Mouse (Mus musculus) neural tube, embryonic 15.5 days (tissue): ENCODE measurements at regions not wholly inside any gene's neighbourhood (a gene's known extent, or its start where the extent isn't known, plus 50 kb on each side); places are given as distances from the start of the nearest gene placed in this dataset.
"Not testable (repeated sequence)": the region's sequence is repeated elsewhere in the genome, so short reads cannot be mapped to it uniquely, and the experiment has no call there.

Experiments
- ATAC-seq: fragments of 200-750 bp; cut with Nextera tagmentation; 2 replicates; pipeline ENCODE4 v1.8.0; 2017; ENCODE audit warnings: mild to moderate bottlenecking, moderate TSS enrichment, moderate library complexity; ENCODE audit not compliant: low FRiP score
- H3K27ac ChIP-seq: fragments of 300-500 bp; sonication (generic); replicated peaks from 2 replicates; pipeline ENCODE4 v1.5.1; 2015; ENCODE audit warnings: mild to moderate bottlenecking, inconsistent platforms
- H3K27me3 ChIP-seq: fragments of 300-500 bp; sonication (generic); replicated peaks from 2 replicates; pipeline ENCODE4 v1.6.1; 2015; ENCODE audit warnings: inconsistent platforms
- H3K36me3 ChIP-seq: fragments of 300-500 bp; sonication (generic); 2 replicates; pipeline ENCODE4 v1.6.1; 2015; ENCODE audit warnings: inconsistent platforms
- H3K4me1 ChIP-seq: fragments of 300-500 bp; sonication (generic); 2 replicates; pipeline ENCODE4 v1.6.1; 2015; ENCODE audit warnings: inconsistent platforms
- H3K4me2 ChIP-seq: fragments of 300-500 bp; sonication (generic); 2 replicates; pipeline ENCODE4 v1.6.1; 2015; ENCODE audit warnings: inconsistent platforms, mild to moderate bottlenecking, moderate library complexity
- H3K4me3 ChIP-seq: fragments of 300-500 bp; sonication (generic); replicated peaks from 2 replicates; pipeline ENCODE4 v1.5.1; 2015; ENCODE audit warnings: mild to moderate bottlenecking, inconsistent platforms
- H3K9ac ChIP-seq: fragments of 300-500 bp; sonication (generic); replicated peaks from 2 replicates; pipeline ENCODE4 v1.6.1; 2015; ENCODE audit warnings: mild to moderate bottlenecking, inconsistent platforms
- H3K9me3 ChIP-seq: fragments of 300-500 bp; sonication (generic); replicated peaks from 2 replicates; pipeline ENCODE4 v1.6.1; 2016; ENCODE audit warnings: inconsistent platforms
- WGBS: fragments of 180-500 bp; shearing (Covaris S2); methylation state at CpG from one replicate; pipeline ENCODE4 v1.1.7; 2015; ENCODE audit warnings: mixed read lengths; 5-methylcytosine and 5-hydroxymethylcytosine counted together

DNA sequence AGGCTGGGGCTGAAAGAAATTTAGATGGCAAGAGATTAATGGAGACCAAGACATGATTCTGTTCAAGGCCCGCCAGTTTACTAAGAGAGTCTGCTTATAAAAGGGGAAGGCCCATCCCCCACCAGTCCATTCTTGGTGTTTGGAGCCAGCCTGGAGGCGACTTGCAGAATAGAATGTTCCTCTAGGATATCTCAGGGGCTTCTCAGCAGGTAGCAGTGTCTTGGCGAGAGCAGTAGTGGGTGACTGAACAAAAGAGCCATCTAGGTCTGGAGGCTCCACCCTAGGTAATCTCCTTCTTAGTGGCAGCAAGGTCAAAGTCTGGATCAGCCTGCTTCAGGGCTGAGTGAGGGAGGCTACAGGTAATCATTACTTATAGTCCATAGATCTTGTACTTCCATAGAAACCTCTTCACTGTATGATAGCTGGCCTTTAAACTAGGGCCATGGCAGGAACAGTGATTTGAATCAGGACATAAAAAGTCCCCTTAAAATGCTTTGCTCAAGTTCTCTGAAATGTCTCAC, 166.0 kb upstream of the Gm5538 start:
- H3K36me3 ChIP-seq, H3K27ac ChIP-seq, H3K9me3 ChIP-seq, ATAC-seq, H3K27me3 ChIP-seq, H3K4me2 ChIP-seq, H3K4me1 ChIP-seq, H3K4me3 ChIP-seq, H3K9ac ChIP-seq: not testable (repeated sequence)
- 52% methylated on average over 3 of the region's 3 CpGs for WGBS

DNA sequence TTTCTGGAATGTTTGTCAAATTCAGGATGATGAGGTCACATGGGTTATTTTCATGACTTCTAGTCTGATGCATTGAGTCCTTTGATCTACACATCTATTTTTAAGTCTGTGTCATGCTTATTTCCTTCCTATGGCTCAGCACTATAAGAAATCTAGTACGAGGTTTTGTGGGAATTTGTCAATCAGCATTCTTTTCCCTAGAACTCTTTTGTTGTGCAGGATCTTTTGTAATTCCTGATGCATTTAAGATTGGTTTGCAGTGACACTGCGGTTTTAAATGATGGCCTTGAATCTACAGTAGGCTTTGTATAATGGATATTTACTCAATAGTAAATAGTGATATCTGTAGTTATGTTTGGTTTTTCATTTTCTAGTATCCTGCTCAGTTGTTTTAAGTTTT, 187.0 kb upstream of the Gm5538 start:
- no peak for ATAC-seq
- H3K27ac ChIP-seq = no peak overlapping the region
- no peaks in the 10 kb centered on the region for H3K9me3 ChIP-seq
- H3K4me2 ChIP-seq = no peak overlapping the region
- no peaks in the 10 kb centered on the region for H3K27me3 ChIP-seq
- 59% methylated on average over 2 of the region's 2 CpGs for WGBS
- H3K4me1 ChIP-seq = no peaks in the 10 kb centered on the region
- no peaks in the 10 kb centered on the region for H3K36me3 ChIP-seq
- no peak overlapping the region for H3K4me3 ChIP-seq
- H3K9ac ChIP-seq = no peak overlapping the region

DNA sequence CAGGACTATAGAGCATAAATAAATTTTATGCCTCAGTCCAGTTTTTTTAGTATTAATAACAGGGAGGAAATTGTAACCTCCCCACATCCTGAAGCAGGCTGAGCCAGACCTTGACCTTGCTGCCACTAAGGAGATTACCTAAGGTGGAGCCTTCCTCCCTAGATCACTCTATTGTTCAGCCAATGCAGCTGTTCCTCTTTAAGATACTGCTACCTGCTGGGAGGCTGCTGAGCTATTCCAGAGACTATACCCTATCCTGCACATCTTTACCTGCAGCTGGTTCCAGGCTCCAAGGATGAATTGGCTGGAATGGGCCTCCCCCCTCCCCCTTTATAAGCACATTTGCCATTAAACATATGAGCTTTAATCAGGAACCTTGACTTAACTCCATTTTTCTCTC, 189.0 kb upstream of the Gm5538 start:
- not testable (repeated sequence) for H3K9ac ChIP-seq, H3K4me3 ChIP-seq, H3K4me2 ChIP-seq, H3K27ac ChIP-seq, H3K9me3 ChIP-seq, H3K36me3 ChIP-seq, H3K4me1 ChIP-seq, H3K27me3 ChIP-seq, ATAC-seq

DNA sequence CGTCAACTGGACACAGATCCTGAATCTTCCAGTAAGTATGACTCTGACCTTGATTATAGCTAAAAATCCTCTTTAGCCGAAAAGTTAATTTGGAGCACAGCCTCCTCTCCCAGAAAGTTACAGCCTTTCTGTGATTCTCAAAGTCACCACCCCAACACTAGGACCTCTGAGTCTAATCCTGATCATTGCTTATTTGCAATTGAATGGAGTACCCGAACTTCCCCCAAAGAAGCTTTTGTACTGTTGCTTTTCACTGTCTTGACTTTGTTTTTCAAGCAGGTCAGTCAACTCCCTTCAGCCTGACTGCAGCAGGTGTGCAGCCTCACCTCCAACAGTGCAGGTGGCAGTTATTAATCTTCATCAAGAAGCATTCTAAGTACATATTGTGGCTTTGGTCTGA, 189.7 kb upstream of the Gm5538 start:
- H3K27me3 ChIP-seq, H3K9ac ChIP-seq, H3K27ac ChIP-seq, H3K4me1 ChIP-seq, H3K4me3 ChIP-seq, H3K9me3 ChIP-seq, H3K36me3 ChIP-seq, H3K4me2 ChIP-seq, ATAC-seq: not testable (repeated sequence)
- WGBS = 69% methylated on average over 3 of the region's 3 CpGs

DNA sequence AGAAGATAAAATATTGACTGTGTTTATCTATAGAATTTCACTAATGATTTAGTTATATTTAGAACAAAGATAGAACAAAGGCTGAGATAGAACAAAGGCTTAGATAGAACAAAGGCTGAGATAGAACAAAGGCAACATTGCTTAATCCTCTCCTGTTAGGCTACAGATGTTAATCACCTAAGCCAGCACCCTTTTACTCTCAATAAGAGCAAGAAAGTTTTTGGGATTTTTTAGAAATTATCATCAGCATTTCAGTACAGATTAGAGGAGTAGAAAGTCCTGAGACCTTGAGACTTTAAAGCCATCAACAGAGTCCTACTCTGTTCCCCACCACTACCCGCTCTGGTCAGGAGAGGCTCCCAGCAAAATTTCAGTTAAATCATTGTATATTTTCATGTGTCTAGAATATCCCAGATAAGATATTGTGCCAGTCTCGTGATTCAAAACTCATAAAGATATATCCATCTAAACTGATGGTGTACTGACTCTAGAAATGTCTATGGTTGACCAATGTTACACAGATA, 187.2 kb upstream of the Igsf10 start:
- no peak overlapping the region for H3K4me3 ChIP-seq
- no peaks in the 10 kb centered on the region for H3K9me3 ChIP-seq
- no peaks in the 10 kb centered on the region for H3K36me3 ChIP-seq
- H3K9ac ChIP-seq = no peak overlapping the region
- no peak overlapping the region for H3K4me2 ChIP-seq
- H3K27ac ChIP-seq = no peak overlapping the region
- H3K4me1 ChIP-seq = no peaks in the 10 kb centered on the region
- ATAC-seq = no peak
- H3K27me3 ChIP-seq = no peaks in the 10 kb centered on the region
- 82% methylated on average over 2 of the region's 2 CpGs for WGBS

DNA sequence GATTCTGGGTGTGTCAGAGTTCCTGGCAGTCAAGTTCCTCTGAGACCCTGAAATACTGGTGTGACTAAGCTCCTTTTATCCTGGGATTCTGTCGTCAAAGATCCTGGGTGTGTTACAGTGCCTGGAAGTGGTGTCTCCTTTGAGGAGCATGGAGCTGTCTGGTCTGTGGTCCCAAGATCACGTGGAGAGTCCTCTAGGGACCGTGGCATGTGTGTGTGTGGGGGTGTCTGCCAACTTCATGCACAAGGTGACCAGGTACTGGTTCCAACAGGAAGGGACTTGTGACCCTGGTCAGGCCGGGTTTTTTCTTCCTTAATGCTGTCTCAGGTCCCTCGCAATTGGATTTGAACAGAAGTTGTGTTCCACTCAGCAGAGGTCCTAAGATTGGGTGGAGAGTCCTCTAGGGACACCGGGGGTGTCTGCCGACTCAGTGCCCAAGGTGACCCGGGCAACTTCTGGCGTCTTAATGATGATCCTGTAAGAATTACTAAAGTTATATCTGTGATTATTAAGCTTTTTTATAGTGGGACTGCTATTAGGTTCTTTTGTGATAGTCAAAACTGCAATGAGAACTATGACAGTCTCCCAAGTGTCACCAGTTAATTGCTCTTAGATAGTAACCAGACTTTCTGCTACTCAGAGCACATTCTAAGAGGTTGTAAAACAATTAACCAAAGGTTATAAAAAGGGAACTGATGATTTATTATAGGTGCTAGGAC, 186.6 kb upstream of the Igsf10 start:
- ATAC-seq = no peak
- Histone ChIP-seq H3K4me2 (no peak overlapping the region), H3K27me3 (no peaks in the 10 kb centered on the region), H3K4me1 (no peaks in the 10 kb centered on the region), H3K36me3 (no peaks in the 10 kb centered on the region), H3K4me3 (no peak overlapping the region), H3K9me3 (no peaks in the 10 kb centered on the region), H3K27ac (no peak overlapping the region), H3K9ac (no peak overlapping the region)
- WGBS = 67% methylated on average over 9 of the region's 9 CpGs

DNA sequence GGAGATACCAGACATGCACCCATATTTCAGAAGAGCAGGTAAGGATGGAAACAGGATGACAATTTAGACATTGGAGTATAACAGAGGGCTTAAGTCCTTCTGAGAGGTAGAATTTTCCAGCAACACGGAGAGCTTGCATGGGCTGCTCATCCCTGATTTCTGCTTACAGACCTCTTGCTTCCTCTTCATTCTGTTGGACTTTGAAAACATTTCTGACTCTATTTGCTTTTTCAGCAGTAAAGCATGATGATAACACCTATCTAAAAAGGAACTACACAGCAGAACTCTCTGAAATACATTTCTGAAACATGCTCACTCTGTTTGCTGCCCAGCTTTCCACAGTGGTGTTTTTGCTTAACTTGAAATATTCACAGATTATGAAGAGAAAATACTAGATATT, 176.6 kb upstream of the Igsf10 start:
- Histone ChIP-seq H3K36me3 (no peaks in the 10 kb centered on the region), H3K27me3 (no peaks in the 10 kb centered on the region), H3K27ac (no peak overlapping the region), H3K4me1 (no peaks in the 10 kb centered on the region), H3K4me2 (no peak overlapping the region), H3K9ac (no peak overlapping the region), H3K9me3 (no peaks in the 10 kb centered on the region), H3K4me3 (no peak overlapping the region)
- WGBS = 100% methylated on average over 1 of the region's 1 CpGs
- ATAC-seq = no peak

DNA sequence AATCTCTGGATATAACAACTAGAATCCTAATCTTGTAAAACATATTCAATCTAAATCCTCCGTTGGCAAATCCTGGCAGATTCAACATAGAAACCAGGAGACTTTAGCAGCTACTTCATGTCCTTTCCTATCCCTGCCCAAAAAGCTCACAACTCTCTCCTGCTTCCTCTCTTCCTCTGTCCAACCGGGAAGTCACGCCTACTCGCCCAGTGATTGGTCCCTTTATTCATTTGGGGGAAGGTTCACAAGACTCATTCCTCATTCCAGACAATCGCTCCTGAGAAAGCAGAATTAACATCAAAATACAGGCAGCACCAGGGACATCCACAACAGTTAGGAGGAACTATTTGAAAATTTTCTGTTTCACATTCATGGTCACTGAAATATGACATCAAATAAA, 133.9 kb upstream of the Igsf10 start:
- H3K4me1 ChIP-seq = no peaks in the 10 kb centered on the region
- peak overlapping the region; percentile 30 for H3K4me2 ChIP-seq
- no peak for ATAC-seq
- WGBS = 26% methylated on average over 5 of the region's 5 CpGs
- H3K27me3 ChIP-seq = no peaks in the 10 kb centered on the region
- no peak overlapping the region for H3K4me3 ChIP-seq
- no peaks in the 10 kb centered on the region for H3K9me3 ChIP-seq
- no peaks in the 10 kb centered on the region for H3K36me3 ChIP-seq
- H3K9ac ChIP-seq = no peak overlapping the region
- H3K27ac ChIP-seq = no peak overlapping the region

DNA sequence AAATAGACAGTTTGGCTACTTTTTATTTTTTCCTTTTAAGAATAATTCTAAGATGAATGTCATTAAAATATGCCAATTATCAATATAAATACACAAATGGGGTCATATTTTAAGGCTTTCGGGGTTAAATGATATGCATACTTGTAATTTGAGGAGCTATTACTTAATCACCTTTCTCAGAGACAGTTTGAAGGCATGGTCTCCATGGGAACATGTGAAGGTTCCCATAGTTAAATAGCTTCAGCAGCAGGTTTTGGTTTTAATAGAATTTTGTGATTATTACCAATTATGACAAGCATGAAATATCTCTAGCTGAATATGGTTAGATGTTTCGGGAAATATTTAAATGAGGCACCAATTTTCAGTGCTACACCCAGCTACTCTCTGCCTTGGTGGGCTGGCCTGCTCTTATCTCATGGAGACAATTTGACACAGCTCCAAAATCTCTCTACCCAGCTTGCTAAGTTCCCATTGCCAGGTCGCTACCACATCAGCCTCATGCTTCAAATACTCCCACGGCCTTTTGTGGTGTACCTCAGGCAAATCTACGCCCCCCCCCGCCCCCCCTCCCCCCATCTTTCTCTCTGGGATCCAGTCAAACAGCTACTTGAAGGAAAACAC, 133.4 kb upstream of the Igsf10 start:
- H3K27me3 ChIP-seq = no peaks in the 10 kb centered on the region
- H3K9ac ChIP-seq = no peak overlapping the region
- H3K36me3 ChIP-seq = no peaks in the 10 kb centered on the region
- no peak for ATAC-seq
- no peaks in the 10 kb centered on the region for H3K9me3 ChIP-seq
- no peak overlapping the region for H3K4me2 ChIP-seq
- no peak overlapping the region for H3K4me3 ChIP-seq
- no peak overlapping the region for H3K27ac ChIP-seq
- WGBS = 48% methylated on average over 6 of the region's 6 CpGs
- H3K4me1 ChIP-seq = no peaks in the 10 kb centered on the region

DNA sequence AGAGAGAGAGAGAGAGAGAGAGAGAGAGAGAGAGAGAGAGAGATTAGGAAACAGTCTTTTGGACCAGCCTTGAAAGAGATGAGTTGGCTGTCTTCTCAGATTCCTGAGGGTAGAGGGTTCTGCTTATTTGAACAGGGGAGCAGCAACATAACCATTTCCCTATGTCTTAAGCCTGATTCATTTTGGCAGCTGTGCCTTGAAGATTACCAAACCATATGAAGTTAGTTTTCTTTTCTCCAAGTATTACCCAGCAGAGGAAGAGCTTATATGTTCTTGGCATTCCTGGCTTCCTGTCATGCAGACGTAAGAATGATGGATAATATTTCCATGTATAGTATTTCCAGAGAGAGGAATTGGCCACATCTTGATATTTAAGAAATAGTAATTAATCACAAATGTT, 124.8 kb upstream of the Igsf10 start:
- Histone ChIP-seq H3K4me3 (no peak overlapping the region), H3K27me3 (no peaks in the 10 kb centered on the region), H3K4me2 (no peak overlapping the region), H3K36me3 (no peaks in the 10 kb centered on the region), H3K27ac (no peak overlapping the region), H3K9ac (no peak overlapping the region), H3K9me3 (no peaks in the 10 kb centered on the region), H3K4me1 (no peaks in the 10 kb centered on the region)
- 81% methylated on average over 1 of the region's 1 CpGs for WGBS
- no peak for ATAC-seq

DNA sequence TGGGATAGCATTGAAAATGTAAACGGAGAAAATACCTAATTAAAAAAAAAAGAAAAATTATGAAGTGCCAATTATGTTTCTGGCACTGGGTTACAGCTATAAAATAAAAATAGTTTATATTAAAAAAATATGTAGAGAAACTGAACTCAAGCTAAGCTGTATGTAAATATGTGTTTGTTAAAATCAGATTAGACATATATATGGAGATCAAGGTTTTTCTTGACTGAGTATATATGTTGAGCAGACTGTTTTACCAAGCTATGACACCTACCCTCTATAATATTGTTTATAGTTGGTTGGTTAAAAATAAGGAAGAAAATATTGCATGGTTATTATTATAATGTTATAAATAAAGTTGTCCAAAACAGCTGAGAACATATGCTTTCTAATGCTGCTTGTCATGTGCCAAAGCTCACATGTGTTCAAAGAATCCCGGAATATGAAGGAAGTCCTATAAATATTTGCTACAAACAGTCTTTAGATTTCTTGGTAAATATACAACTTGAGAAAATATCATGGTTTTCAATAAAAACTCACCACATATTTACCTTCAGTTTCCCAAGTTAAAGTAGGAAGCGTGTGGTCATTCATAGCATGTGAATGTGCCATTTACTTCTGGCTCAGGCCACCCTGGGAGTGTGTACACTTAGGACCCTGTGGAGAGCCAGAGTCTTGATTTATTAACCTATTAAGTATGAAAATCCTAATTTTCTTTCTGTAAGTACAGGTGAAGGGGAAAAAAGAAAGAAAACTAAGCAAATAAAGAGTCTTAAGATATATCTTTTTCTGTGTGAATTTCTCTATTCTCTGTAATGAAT, 118.4 kb upstream of the Igsf10 start:
- Histone ChIP-seq H3K27me3 (no peaks in the 10 kb centered on the region), H3K4me1 (no peaks in the 10 kb centered on the region), H3K9me3 (no peaks in the 10 kb centered on the region), H3K9ac (no peak overlapping the region), H3K4me3 (no peak overlapping the region), H3K4me2 (no peak overlapping the region), H3K36me3 (no peaks in the 10 kb centered on the region), H3K27ac (no peak overlapping the region)
- 86% methylated on average over 3 of the region's 3 CpGs for WGBS
- ATAC-seq = no peak

DNA sequence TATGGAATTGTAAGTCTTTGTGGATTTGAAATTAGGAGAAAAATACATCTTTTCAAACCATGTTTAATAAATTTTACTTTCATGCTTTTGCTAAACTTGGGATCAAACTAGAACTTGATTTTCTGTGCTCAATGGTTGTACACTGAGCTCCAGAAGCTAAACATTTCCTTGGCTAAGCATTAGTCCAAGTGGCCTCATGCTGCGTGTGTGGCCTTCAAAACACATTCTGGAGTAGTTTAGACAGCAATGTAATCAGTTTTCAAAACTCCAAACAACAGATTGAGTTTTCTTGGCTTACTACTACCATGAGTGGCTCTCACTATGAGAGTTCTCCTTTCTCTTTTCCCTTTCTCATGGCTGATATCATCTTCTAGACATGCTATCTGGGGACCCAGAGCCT, 112.7 kb upstream of the Igsf10 start:
- WGBS = 87% methylated on average over 1 of the region's 1 CpGs
- Histone ChIP-seq H3K4me2 (no peak overlapping the region), H3K27me3 (no peaks in the 10 kb centered on the region), H3K36me3 (no peaks in the 10 kb centered on the region), H3K27ac (no peak overlapping the region), H3K4me1 (no peaks in the 10 kb centered on the region), H3K9me3 (no peaks in the 10 kb centered on the region), H3K9ac (no peak overlapping the region), H3K4me3 (no peak overlapping the region)
- no peak for ATAC-seq
